Mouse (Mus musculus) brown adipose tissue, adult 24 weeks (tissue): ENCODE measurements around the gene Anapc11. TPM values are rescaled to one million over a fixed set of nuclear protein-coding genes. Genes with fewer than 3 reads are reported as not detected.
A peak's percentile ranks its signal among the peaks of the same experiment; 100 is the strongest.
"Not testable (repeated sequence)": the region's sequence is repeated elsewhere in the genome, so short reads cannot be mapped to it uniquely, and the experiment has no call there.

ENCODE experiments used
- H3K27ac ChIP-seq: fragments of 200-500 bp; replicated peaks from 2 replicates; pipeline ENCODE4 v1.5.1; 2012; ENCODE audit warnings: low read depth, mild to moderate bottlenecking, low read length
- H3K4me1 ChIP-seq: fragments of 200-500 bp; 2 replicates; pipeline ENCODE4 v1.6.1; 2012; ENCODE audit warnings: low read length, mixed read lengths; ENCODE audit not compliant: control insufficient read depth, insufficient read depth, insufficient read length
- H3K4me3 ChIP-seq: fragments of 200-500 bp; 2 replicates; pipeline ENCODE4 v1.5.1; 2012; ENCODE audit warnings: low read depth, mild to moderate bottlenecking, low read length, moderate library complexity; ENCODE audit not compliant: insufficient read depth
- polyA plus RNA-seq: library from polyadenylated mRNA; stranded (reverse); fragments of >200 nt; gene quantifications from 2 replicates; pipeline ENCODE4 v1.2.4, GENCODE M21; 2012; ENCODE audit not compliant: missing spikeins, insufficient read depth, insufficient read length

Gene Anapc11
- polyA plus RNA-seq = 54.9 and 59.1 TPM in 2 replicates

DNA sequence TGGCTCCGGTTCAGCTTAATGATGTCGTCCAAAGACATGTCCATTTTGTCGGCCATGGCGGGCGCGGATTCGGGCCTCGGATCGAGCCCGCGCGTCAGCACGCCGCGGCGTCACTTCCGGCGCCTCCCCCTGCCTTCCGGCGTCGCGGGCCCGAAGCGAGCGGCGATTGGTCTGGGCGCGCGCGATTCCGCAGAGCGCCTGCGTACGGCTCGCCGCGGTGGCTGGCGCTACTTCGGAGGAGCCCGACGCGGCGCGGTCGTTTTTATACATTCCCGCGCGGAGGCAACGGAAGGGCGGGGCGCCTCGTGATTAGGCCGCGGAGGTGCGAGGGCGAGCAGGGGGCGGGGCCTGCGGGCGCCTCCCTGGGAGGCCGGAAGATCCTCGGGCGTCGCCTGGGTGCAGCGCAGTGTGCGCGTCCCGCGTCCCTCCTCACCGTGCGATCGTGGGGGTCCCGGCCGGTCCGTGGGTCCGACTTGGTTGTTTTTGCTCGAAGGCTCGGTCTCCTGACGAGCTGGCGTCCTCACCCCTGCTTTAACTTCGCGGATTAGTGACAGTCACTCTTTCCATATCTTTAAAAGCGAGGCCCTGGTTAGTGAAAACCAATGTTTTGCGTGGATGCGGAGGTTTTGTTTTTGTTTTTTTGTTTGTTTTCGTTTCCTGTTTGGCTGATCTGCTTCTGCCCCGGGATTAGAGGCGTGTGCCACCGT is at the start of gene Anapc11, which contains the start of gene Alyref:
Gene Anapc11, plus strand, starts transcription at position 139 of the 707 bp plus-strand sequence.
Gene Alyref, minus strand, starts transcription at position 83 of the 707 bp plus-strand sequence.
- Histone ChIP-seq H3K27ac (peak within 1 kb of the TSS; percentile 68), H3K4me3 (peak within 1 kb of the TSS; percentile 74), H3K4me1 (peaks cover 10% of the 10 kb centered on the region)

DNA sequence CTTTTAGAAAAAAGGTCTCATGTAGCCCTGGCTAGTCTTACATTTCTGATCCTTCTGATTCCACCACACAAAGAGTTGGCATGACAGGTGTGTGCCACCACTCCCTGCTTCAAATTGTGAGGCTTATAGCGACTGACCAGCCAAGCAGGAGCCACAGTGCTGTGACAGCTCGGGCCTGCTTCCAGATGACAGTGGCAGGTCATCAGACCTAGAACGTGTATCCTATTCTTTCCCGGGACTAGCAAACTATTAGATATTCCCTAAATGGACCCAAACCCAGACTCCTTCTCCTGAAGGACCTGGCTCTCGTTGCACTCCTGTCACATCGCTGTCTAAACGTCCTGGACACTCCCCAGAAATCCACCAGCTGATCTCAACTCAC is 49.4 kb upstream of the Anapc11 start:
- Histone ChIP-seq H3K4me1 (peaks cover 6% of the 10 kb centered on the region; the same call in 1 of the 2 replicates), H3K4me3 (peak overlapping the region; percentile 77), H3K27ac (peak overlapping the region; percentile 65)

DNA sequence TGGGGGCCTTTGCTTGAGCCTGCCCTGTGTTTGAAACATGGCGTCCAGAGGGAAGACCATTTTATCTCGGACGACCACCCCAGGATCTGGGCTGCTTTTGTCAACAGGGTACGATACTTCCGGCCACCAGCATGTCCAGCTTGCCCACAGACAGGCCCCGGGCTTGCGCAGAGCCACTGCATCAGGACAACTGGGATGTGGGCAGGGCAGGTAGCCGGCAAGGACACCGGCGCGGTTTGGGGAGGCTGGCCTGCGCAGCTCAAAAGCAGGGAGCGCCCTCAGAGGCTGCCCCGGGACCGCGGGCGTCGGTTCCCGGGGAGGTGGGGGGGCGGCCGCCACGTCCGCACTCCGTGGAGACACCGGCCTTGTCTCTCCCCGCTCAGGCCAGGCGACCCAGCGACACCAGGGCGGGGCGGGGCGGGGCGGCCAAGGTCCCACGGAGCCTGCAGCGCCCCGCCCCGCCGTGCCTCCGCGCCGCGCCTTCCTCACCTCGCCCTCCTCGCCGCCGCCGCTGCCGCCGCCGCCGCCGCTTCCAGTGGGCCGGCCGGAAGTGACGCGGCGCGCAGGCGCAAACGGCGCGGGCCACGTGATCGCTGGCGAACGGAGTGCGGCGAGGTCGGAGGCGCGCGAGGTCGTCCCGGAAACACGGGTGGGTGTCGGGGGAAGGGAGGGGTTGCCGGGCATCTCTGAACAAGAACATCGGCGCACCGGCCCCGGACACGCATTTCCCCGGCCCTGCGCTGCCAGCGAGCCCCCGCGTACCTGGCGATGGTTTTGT is 48.9 kb upstream of the Anapc11 start, which contains the start of gene Mcrip1:
Gene Mcrip1, minus strand, starts transcription at position 560 of the 778 bp plus-strand sequence.
- peak within 1 kb of the TSS; percentile 75 for H3K27ac ChIP-seq
- H3K4me1 ChIP-seq = peaks cover 6% of the 10 kb centered on the region; the same call in 1 of the 2 replicates

DNA sequence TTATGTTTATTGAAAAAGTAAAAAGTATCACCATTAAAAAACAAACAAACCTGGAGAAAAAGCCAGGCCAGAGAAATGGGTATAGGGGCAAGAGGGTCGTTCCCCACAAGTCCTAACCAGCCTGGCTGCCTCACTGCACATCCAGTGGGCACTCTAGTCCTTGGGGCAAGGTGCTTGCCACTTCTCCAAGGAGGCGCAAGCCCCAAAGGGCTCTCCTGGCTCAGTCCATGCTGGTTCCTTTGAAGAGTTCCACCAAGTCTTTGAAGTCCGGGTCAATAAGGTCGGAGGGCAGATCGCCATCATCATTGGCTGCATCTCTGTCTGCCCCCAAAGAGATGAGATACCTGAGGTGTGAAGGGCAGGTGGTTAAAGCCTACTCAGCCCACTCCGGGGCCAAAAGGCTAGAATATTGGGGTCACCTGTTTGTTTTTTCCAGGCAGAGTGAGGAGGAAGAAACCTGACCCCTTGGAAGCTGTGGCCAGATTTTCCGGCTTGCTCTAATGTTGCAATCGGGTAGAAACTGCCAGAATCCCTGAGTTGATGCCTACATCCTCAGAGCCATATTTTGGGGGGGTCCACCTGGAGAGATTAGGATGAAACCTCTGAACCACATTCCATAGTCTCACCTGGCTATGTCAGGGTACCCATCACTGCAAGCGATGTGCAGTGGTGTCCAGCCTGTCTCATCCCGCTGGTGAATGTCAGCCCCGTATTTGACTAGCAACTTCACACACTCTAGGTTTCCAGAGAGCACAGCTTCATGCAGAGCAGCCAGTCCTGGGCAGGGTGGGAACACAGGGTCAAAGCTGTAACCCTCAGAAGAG is 48.0 kb upstream of the Anapc11 start:
- Histone ChIP-seq H3K4me1 (peaks cover 6% of the 10 kb centered on the region; the same call in 1 of the 2 replicates), H3K27ac (peak overlapping the region; percentile 75), H3K4me3 (peak overlapping the region; percentile 69)

More for the DNA sequence above, 48.9 kb upstream of the Anapc11 start, which contains the start of gene Mcrip1:
- peak within 1 kb of the TSS; percentile 77 for H3K4me3 ChIP-seq

DNA sequence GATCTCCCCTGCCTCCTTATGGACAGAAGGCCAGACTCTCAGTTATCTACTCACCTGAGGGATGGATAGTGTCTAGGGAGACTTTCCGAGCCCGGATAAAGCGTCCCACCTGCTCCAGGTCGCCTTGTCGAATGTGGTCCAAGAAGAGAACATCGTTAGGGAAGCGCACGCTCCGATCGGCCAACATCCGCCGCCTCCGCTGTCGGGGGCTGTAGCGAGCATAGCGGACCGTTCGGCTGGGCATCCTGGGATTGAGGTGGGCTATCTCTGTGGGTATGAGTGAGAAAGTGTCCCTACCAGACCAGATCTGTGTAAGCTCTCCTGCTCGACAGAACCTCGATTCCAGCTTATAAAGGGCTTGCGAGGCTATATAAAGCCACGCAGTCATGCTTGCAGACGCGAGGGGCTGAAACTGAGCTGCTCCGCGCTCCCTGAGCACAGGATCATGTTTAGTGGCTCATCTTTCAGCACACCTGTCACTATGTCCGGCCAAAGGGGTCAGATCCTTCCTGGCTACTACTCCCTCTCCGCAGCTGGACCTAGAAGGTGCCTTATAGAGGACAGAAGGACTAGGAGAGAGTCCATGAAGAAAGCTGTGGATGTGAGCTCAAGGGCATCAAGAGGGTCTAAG is 47.3 kb upstream of the Anapc11 start, which contains the start of gene Ppp1r27:
Gene Ppp1r27, minus strand, starts transcription at position 323 of the 631 bp plus-strand sequence.
- peaks cover 6% of the 10 kb centered on the region; the same call in 1 of the 2 replicates for H3K4me1 ChIP-seq
- H3K4me3 ChIP-seq = peak within 1 kb of the TSS; percentile 69
- H3K27ac ChIP-seq = peak within 1 kb of the TSS; percentile 75

DNA sequence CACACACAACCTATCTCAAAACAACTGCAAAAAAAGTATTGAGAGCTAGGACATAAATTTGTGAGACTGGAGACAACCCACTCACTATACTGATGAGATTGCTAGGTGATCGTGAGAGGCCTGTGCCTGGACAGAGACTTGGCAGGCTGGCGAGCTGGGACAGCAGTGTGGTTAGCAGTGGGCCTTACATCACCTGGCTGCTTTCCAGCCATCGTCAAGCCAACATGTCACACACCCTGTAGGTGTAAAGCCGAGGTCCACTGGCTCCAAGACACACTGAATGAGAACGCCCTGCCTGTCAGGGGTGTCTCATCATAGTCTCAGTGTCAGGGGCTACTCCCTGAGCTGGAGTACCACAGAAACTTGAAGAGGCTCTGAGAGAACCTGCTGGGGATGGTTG is 45.5 kb upstream of the Anapc11 start:
- Histone ChIP-seq H3K27ac (no peak overlapping the region), H3K4me3 (no peak overlapping the region), H3K4me1 (peaks cover 6% of the 10 kb centered on the region; the same call in 1 of the 2 replicates)

DNA sequence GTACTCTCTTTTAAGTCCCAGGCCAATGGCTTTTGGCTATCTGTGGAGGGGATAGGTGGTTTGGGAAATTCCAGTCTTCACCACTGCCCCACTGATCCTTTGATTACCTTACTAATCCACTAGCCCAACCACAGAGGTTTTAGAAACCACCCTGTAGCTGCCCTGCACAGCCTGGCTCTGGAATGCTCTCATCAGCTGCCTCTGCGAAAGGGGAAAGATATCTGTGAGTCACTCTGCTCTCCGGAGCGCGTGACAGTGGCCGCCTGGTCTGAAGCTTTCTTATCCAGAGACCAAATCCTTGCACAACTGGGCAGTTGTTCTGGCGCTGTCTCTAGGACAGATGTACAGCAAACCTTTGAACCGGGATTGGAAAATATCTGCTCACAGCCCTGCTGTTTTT is 43.4 kb upstream of the Anapc11 start:
- Histone ChIP-seq H3K4me3 (no peak overlapping the region), H3K4me1 (peaks cover 4% of the 10 kb centered on the region; the same call in 1 of the 2 replicates), H3K27ac (no peak overlapping the region)

DNA sequence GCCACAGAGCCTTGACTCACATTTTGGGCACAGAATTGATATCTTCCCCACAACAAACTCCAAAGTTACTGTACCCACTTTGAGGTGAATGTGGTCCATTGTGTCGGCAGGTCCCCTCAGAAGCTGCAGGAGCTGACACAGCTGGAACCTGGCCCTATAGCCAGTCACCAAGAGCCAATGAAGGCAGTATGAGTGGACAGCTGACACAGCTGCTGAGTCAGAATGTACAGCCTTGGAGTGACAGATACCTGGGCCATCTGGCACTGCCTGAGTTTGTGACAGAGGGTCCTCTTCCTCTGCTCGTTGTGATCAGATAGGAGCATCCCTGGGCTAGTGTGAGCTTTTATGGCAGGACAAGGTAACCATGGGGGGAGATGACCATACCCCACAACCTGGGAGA is 43.0 kb upstream of the Anapc11 start:
- Histone ChIP-seq H3K27ac (no peak overlapping the region), H3K4me3 (no peak overlapping the region), H3K4me1 (peaks cover under 1% of the 10 kb centered on the region; the same call in 1 of the 2 replicates)

DNA sequence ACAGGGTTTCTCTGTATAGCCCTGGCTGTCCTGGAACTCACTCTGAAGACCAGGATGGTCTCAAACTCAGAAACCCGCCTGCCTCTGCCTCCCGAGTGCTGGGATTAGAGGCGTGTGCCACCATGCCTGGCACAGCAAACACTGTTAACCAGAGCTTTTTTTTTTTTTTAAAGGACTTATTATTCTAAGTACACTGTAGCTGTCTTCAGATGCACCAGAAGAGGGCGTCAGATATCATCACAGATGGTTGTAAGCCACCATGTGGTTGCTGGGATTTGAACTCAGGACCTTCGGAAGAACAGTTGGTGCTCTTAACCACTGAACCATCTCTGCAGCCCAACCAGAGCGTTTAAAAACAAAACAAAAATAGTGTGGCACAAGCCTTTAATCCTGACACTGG is 39.4 kb upstream of the Anapc11 start:
- H3K4me1 ChIP-seq, H3K27ac ChIP-seq, H3K4me3 ChIP-seq: not testable (repeated sequence)

DNA sequence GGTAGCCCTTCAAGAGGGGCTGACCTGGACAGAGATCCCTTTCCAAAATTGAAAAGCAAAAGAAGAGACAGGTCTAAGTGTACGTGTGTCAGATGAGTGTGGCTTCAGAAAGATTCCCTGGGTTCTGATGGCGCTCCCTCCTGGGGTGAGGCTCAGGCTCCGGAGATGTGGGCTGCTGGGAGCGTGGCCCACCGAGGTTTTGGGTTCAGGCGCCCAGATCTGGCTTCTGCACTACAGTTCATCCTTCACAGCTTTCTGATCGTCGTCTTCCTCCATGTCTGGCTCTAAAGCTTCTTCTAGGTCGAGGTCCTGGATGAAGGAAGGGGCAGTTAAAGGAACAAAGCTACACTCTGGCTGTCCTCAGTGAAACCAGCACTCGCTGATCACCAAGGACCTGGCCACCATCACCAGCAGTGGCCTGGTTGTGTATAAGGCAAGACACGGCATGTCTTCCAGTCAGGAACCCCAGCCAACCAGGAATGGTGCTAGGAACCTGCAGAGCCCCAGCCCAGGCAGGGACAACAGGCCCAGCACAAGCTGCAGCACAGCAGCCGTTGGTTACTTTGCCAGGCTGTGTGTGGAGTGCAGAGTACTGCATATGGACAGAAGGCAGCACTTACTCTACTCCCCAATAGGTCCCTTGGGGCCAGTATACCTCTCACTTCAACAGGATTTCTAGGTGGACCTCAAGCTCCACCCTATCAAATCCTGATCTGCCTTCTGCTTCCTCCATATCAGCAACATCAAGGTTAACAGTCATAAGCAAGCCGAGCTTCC is 37.1 kb upstream of the Anapc11 start:
- H3K4me3 ChIP-seq = no peak overlapping the region
- no peak overlapping the region for H3K27ac ChIP-seq
- H3K4me1 ChIP-seq = no peaks in the 10 kb centered on the region

DNA sequence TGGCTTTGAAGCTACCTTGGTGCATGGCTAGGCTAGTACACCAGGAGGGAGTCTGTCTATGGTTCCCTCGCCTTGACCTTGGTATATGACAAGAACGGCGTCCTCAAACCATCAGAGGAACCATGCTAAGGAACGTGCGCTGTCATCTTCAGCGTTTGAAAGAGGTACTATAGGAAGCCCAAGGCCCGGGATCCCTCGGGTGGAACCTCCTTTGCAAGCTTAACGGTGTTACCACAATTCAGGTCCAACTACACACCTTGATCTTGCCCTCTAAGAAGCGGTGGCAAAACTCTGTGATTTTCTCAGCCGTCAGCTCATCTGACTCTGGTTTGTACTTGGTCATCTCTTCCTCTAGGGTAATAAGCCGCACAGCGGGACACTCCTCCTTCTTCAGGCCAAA is 35.3 kb upstream of the Anapc11 start:
- Histone ChIP-seq H3K4me3 (no peak overlapping the region), H3K27ac (no peak overlapping the region), H3K4me1 (no peaks in the 10 kb centered on the region)

DNA sequence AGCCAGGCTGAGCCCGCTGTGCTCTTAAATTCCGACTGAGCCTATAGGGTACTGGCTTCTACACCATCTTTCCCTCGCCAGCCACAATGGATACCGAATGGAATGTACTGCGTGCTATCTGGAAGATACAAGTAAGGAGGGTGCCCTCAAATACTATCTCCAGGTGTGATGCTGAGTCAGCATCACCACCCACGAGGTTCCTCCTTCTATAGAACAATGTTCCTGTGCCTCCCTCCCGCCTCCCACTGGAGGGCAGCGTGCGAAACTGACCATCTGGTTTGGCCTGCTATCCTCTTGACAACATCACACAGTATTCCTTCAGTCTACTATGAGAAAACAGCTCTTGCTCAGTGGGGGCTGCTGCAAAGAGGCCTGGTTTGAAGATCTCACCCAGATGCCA is 33.1 kb upstream of the Anapc11 start:
- H3K4me3 ChIP-seq = no peak overlapping the region
- no peak overlapping the region for H3K27ac ChIP-seq
- H3K4me1 ChIP-seq = no peaks in the 10 kb centered on the region

DNA sequence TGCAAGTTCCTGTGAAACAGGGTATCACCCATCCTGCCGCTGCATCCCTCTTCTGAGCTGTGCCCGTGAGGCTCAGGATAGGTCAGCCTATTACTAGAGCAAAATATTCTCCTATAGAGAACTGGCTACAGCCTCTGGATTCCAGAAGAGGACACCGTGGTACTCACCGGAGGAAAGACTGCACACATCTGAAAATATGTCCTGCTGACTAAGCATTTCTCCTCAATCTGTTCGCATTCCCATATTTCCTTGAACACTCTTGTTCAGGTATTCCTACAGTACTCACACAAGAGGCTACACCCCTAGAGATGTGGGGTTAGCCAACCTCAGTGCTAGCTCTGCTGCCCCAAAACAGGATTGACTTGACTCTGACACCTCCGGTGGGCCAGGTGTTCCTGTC is 29.9 kb upstream of the Anapc11 start:
- H3K4me1 ChIP-seq = no peaks in the 10 kb centered on the region
- no peak overlapping the region for H3K4me3 ChIP-seq
- no peak overlapping the region for H3K27ac ChIP-seq

DNA sequence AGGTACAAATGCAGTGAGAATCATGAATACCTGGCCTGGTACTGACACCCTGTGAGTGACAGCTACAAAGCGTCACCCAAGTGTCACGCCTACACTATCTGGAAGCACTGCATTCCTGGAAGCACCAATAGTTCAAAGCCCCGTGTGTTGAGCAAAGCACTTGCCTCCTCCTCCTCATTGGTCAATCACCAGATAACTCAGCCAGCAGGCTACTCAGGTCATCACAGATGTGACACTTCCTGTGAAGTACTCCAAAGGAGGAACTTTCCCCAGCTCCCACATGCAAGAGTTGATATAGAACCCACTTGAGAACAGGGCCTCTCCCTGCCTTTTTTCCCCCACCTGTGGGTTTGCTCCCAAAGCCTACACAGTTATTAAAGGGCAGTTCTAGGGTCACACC is 27.1 kb upstream of the Anapc11 start:
- no peaks in the 10 kb centered on the region for H3K4me1 ChIP-seq
- peak overlapping the region; percentile 82 for H3K4me3 ChIP-seq
- H3K27ac ChIP-seq = no peak overlapping the region
